Mouse (Mus musculus) liver, postnatal 0 days (tissue): ENCODE measurements around the gene Sgpp2.

Source experiments
- CTCF ChIP-seq: sonication (generic); IDR thresholded peaks from 2 replicates; pipeline ENCODE4 v1.5.1; 2016; ENCODE audit warnings: antibody characterized with exemption, low read depth
- EP300 ChIP-seq: IDR thresholded peaks from 2 replicates; pipeline ENCODE4 v1.6.1; 2016; ENCODE audit warnings: antibody characterized with exemption, low read depth, mild to moderate bottlenecking

DNA sequence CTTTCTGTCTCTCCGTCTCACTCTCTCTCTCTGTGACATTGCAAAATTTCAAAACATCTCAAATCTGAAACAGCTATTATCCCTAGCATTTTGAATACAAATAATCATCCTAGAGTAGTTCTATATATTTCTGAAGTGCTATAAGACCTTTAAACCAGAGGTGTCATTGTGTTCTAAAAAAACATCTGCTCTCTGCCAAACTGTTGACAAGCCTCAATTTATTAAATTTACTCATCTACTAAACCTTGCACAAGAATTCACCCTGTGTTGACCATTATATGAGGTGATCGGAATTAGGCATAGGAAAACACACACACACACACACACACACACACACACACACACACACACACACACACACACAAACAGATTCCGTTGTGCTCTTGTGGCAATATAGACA lies 64.9 kb downstream of the Sgpp2 start:
- no peak for TF ChIP-seq CTCF
- TF ChIP-seq EP300, result no peak
